Mouse (Mus musculus) left cerebral cortex, postnatal 36 days (tissue): ENCODE measurements around the gene 5730596B20Rik. TPM values are rescaled to one million over a fixed set of nuclear protein-coding genes. Genes with fewer than 3 reads are reported as not detected.
A peak's percentile ranks its signal among the peaks of the same experiment; 100 is the strongest.

Experiments used
- DNase-seq, 2 experiments: peaks; one replicate each; pipeline ENCODE4 v3.0.0; 2021 to 2022; ENCODE audit warnings: low spot score in 2 of 2, mixed read lengths in 1 of 2
- intact Hi-C: fragments of 180-260 bp; cut with DNase I; formaldehyde crosslinking; loops from one replicate; pipeline ENCODE4 v1.15.1; 2025
- total RNA-seq, 2 experiments: library from RNA; stranded (reverse); gene quantifications; 2 replicates each; pipeline ENCODE4 v1.2.3; 2021

Gene 5730596B20Rik
- total RNA-seq, 2 experiments from 2014 or later = not detected

- intact Hi-C loops = no loop called here
- no peak for DNase-seq
Measured at GRCm38 (mm10) chr6:52205638-52206621, 28.6 kb downstream of the 5730596B20Rik start.

GRCm38 (mm10) chr6:52206882-52207683 is 29.8 kb downstream of the 5730596B20Rik start:
- intact Hi-C loops = no loop called here
- no peak for DNase-seq

- DNase-seq = no peak
- intact Hi-C loops = no loop called here
Measured at GRCm38 (mm10) chr6:52207684-52207976, 30.3 kb downstream of the 5730596B20Rik start.

GRCm38 (mm10) chr6:52208072-52208867 is 31.0 kb downstream of the 5730596B20Rik start, which contains the start of gene Hoxa6:
Gene Hoxa6, minus strand, starts transcription at chr6:52208722.
- no peak for DNase-seq
- intact Hi-C loops = no loop called here

GRCm38 (mm10) chr6:52208868-52209684 is 31.8 kb downstream of the 5730596B20Rik start:
- intact Hi-C loops = no loop called here

GRCm38 (mm10) chr6:52209685-52210046 is 32.4 kb downstream of the 5730596B20Rik start:
- DNase-seq = no peak
- intact Hi-C loops = no loop called here

More at GRCm38 (mm10) chr6:52208868-52209684, 31.8 kb downstream of the 5730596B20Rik start:
- DNase-seq = no peak

GRCm38 (mm10) chr6:52211170-52211935 is 34.1 kb downstream of the 5730596B20Rik start:
- DNase-seq = peak in 1 of 2 experiments; percentile 64
- intact Hi-C loops = no loop called here

- no peak for DNase-seq
Measured at GRCm38 (mm10) chr6:52211961-52212360, 34.7 kb downstream of the 5730596B20Rik start.

GRCm38 (mm10) chr6:52212556-52213118 is 35.3 kb downstream of the 5730596B20Rik start:
- DNase-seq = peak in 1 of 2 experiments; percentile 2
- intact Hi-C loops = no loop called here

More at GRCm38 (mm10) chr6:52211961-52212360, 34.7 kb downstream of the 5730596B20Rik start:
- intact Hi-C loops = no loop called here

- no peak for DNase-seq
- intact Hi-C loops = no loop called here
Measured at GRCm38 (mm10) chr6:52213119-52213986, 36.1 kb downstream of the 5730596B20Rik start, which contains the start of the genes Hoxa3 and Gm28308. Gene Hoxa3, minus strand, starts transcription at chr6:52213336. Gene Gm28308, minus strand, starts transcription at chr6:52213339.

GRCm38 (mm10) chr6:52214271-52214670 is 37.0 kb downstream of the 5730596B20Rik start:
- no peak for DNase-seq
- intact Hi-C loops = no loop called here

- DNase-seq = no peak
- intact Hi-C loops = loop anchor here (5.0 kb wide), 1 partner anchor 1033 kb away; no protein-coding TSS in a partner anchor
Measured at GRCm38 (mm10) chr6:52215070-52215469, 37.8 kb downstream of the 5730596B20Rik start.

- intact Hi-C loops = loop anchor here (5.0 kb wide), 1 partner anchor 1034 kb away; no protein-coding TSS in a partner anchor
- no peak for DNase-seq
Measured at GRCm38 (mm10) chr6:52215771-52216535, 38.7 kb downstream of the 5730596B20Rik start.

- intact Hi-C loops = loop anchor here (5.0 kb wide), 1 partner anchor 1035 kb away; no protein-coding TSS in a partner anchor
- no peak for DNase-seq
Measured at GRCm38 (mm10) chr6:52216691-52217458, 39.6 kb downstream of the 5730596B20Rik start.

- intact Hi-C loops = loop anchor here (5.0 kb wide), 1 partner anchor 1035 kb away; no protein-coding TSS in a partner anchor
- no peak for DNase-seq
Measured at GRCm38 (mm10) chr6:52217459-52217768, 40.1 kb downstream of the 5730596B20Rik start.
